Mouse (Mus musculus) neural tube, embryonic 14.5 days (tissue): ENCODE results near the gene Kcnb1. TPM values are rescaled to one million over a fixed set of nuclear protein-coding genes. Genes with fewer than 3 reads are reported as not detected.

Experiments
- ATAC-seq: fragments of 200-750 bp; cut with Nextera tagmentation; 2 replicates; pipeline ENCODE4 v1.8.0; 2017; ENCODE audit warnings: low read depth, mild to moderate bottlenecking, moderate TSS enrichment, moderate library complexity
- H3K27ac ChIP-seq: fragments of 300-500 bp; sonication (generic); 2 replicates; pipeline ENCODE4 v1.5.1; 2014; ENCODE audit warnings: low read depth, mild to moderate bottlenecking, control low read depth, low read length, moderate library complexity, mixed read lengths
- H3K27me3 ChIP-seq: fragments of 300-500 bp; sonication (generic); 2 replicates; pipeline ENCODE4 v1.6.1; 2014; ENCODE audit warnings: low read length; ENCODE audit not compliant: control insufficient read depth, insufficient read depth
- H3K36me3 ChIP-seq: fragments of 300-500 bp; sonication (generic); 2 replicates; pipeline ENCODE4 v1.6.1; 2014; ENCODE audit warnings: low read length, mixed read lengths; ENCODE audit not compliant: control insufficient read depth, insufficient read depth
- H3K4me1 ChIP-seq: fragments of 300-500 bp; sonication (generic); 2 replicates; pipeline ENCODE4 v1.6.1; 2014; ENCODE audit warnings: low read length; ENCODE audit not compliant: control insufficient read depth, insufficient read depth
- H3K4me2 ChIP-seq: fragments of 300-500 bp; sonication (generic); 2 replicates; pipeline ENCODE4 v1.6.1; 2014; ENCODE audit warnings: mild to moderate bottlenecking, low read depth, low read length, control low read depth
- H3K4me3 ChIP-seq: fragments of 300-500 bp; sonication (generic); 2 replicates; pipeline ENCODE4 v1.5.1; 2014; ENCODE audit warnings: low read depth, low read length, control low read depth, mixed read lengths
- H3K9ac ChIP-seq: fragments of 300-500 bp; sonication (generic); replicated peaks from 2 replicates; pipeline ENCODE4 v1.6.1; 2014; ENCODE audit warnings: low read depth, mild to moderate bottlenecking, control low read depth, low read length, mixed read lengths
- H3K9me3 ChIP-seq: fragments of 300-500 bp; sonication (generic); 2 replicates; pipeline ENCODE4 v1.6.1; 2016; ENCODE audit warnings: low read length; ENCODE audit not compliant: control insufficient read depth
- WGBS: fragments of 180-500 bp; shearing (Covaris S2); extraction: QIAGEN DNeasy Blood & Tissue Kit; methylation state at CpG from one replicate; pipeline ENCODE4 v1.1.7; 2014; 5-methylcytosine and 5-hydroxymethylcytosine counted together
- polyA plus RNA-seq: library from polyadenylated mRNA; unstranded; fragments of >200 nt; fragmentation: Nextera tagmentation; extraction: Ambion mirVana; gene quantifications from 2 replicates; pipeline ENCODE4 v1.2.1, GENCODE M21; 2014

Gene Kcnb1
- polyA plus RNA-seq, 1 experiment from 2014 or later: 5.4 TPM

DNA sequence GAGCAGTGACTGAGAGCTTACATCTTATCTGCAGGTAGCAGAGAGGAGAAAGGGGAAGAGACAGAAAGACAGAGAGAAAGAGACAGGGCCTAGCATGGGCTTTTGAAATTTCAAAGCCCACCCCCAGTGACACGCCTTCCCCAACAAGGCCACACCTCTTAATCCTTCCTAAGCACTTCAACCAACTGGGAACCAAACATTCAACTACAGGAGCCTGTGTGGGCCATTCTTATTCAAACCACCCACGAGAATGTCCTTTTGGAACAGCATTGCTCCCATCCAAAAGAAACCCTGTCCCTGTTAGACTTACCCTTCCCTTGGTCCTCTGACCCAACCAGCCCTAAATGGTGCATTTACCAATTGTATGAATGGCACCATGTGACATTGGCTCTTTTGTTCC lies 113.2 kb downstream of the Kcnb1 start:
- H3K27ac ChIP-seq: no peak overlapping the region
- no peak overlapping the region for H3K4me3 ChIP-seq
- H3K9ac ChIP-seq: no peak overlapping the region
- no peak overlapping the region for H3K4me2 ChIP-seq
- H3K36me3 ChIP-seq: no peaks in the 10 kb centered on the region
- ATAC-seq: no peak
- H3K4me1 ChIP-seq: peaks cover 12% of the 10 kb centered on the region
- H3K27me3 ChIP-seq: no peaks in the 10 kb centered on the region
- WGBS: 74% methylated on average over 2 of the region's 2 CpGs
- H3K9me3 ChIP-seq: no peaks in the 10 kb centered on the region

GRCm38 (mm10) chr2:167076352-167076751 lies 113.6 kb downstream of the Kcnb1 start:
- ATAC-seq: no peak
- WGBS: 96% methylated on average over 4 of the region's 4 CpGs
- H3K4me3 ChIP-seq: no peak overlapping the region
- H3K27me3 ChIP-seq: no peaks in the 10 kb centered on the region
- H3K4me2 ChIP-seq: no peak overlapping the region
- H3K4me1 ChIP-seq: peaks cover 12% of the 10 kb centered on the region
- H3K9me3 ChIP-seq: no peaks in the 10 kb centered on the region
- no peak overlapping the region for H3K9ac ChIP-seq
- H3K36me3 ChIP-seq: no peaks in the 10 kb centered on the region
- no peak overlapping the region for H3K27ac ChIP-seq

DNA sequence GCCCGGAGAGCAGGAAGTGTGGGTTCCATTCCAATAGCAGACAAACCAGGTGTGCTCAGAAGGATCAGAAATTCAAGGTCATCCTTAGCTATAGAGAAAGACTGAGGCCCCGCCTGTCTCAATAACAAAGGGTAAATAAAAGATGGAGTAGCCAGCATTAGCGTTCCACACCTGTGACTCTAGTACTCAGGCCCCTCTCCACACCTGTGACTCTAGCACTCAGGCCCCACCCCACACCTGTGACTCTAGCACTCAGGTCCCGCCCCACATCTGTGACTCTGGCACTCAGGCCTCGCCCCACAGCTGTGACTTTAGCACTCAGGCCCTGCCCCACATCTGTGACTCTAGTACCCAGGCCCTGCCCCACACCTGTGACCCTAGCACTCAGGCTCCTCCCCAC lies 115.4 kb downstream of the Kcnb1 start:
- H3K27me3 ChIP-seq: no peaks in the 10 kb centered on the region
- peaks cover 7% of the 10 kb centered on the region for H3K4me1 ChIP-seq
- H3K4me3 ChIP-seq: no peak overlapping the region
- WGBS: 94% methylated on average over 5 of the region's 5 CpGs
- H3K4me2 ChIP-seq: no peak overlapping the region
- H3K9ac ChIP-seq: no peak overlapping the region
- no peaks in the 10 kb centered on the region for H3K36me3 ChIP-seq
- no peak for ATAC-seq
- H3K9me3 ChIP-seq: no peaks in the 10 kb centered on the region
- no peak overlapping the region for H3K27ac ChIP-seq

DNA sequence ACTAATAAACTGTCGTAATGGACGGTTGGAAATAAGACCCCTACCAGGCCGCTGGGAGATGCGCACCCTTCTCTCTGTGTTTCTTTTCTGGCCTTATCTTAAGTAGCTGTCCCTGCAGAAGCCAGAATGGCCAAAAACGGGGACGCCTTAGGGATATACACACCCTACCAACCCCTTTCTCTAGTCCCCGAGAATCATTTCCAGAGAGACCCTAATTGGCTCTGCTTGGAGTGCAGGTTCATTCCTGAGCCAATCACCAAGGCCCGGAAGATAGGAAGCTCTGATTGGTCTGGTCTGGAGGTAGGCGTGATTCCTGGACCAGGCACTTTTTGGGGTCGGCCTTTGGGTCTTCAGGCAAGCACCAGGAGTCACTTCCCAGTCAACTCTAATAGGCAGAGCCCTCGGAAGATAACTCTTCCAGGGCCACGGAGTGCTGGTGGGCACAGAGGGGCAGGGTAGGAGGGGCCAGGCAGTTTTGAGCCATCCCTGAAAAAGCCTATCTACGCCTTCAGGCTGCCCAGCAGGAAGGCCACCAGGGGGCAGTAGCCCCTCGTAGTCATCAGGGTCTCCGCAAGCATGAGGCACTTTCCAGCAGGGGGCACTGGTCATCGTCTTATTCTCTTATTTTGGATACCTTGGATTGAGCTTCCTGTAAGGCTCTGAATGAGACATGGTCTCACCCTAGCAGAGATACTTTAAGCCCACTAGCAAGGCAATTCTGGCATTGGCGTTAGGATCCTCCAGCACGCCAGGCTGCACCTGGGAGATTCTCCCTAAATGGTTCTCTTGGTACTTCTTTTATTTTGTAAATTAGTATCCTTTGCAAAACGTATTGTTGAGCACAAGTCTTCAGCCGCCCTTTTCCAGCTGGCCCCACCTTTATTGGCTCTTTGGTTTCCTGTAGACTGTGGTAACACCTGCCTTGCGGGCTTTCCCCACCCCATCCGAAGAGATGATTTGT lies 118.0 kb downstream of the Kcnb1 start:
- H3K27me3 ChIP-seq: no peaks in the 10 kb centered on the region
- 8% methylated on average over 22 of the region's 22 CpGs for WGBS
- ATAC-seq: peak; percentile 98

DNA sequence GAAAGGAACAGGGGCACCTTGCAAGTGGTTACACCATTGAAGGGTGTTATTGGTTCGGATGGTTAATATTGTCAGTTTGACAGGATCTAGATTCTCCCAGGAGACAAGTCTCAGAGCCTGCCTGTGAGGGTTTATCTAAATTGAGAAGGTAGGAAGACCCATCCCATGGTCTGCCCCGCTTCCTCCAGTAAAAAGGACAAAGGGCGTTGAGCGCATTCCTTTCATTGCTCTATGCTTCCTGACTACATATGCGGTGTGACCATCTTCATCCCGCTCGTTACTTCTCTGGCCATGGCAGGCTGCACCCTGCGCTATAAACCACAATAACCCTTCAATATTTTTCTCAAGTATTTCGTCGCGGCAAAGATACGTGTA lies 118.7 kb downstream of the Kcnb1 start:
- Histone ChIP-seq H3K36me3 (peaks cover 1% of the 10 kb centered on the region; the same call in 1 of the 2 replicates), H3K4me2 (peak overlapping the region; percentile 59), H3K9me3 (no peaks in the 10 kb centered on the region), H3K4me3 (peak overlapping the region; percentile 43), H3K4me1 (no peaks in the 10 kb centered on the region), H3K9ac (peak overlapping the region; percentile 52), H3K27me3 (no peaks in the 10 kb centered on the region), H3K27ac (peak overlapping the region; percentile 81)
- no peak for ATAC-seq
- WGBS: 21% methylated on average over 12 of the region's 12 CpGs

More for the DNA sequence above, 118.0 kb downstream of the Kcnb1 start:
- peak overlapping the region; percentile 43 for H3K4me3 ChIP-seq
- no peaks in the 10 kb centered on the region for H3K9me3 ChIP-seq
- peak overlapping the region; percentile 59 for H3K4me2 ChIP-seq
- H3K9ac ChIP-seq: peak overlapping the region; percentile 52
- no peaks in the 10 kb centered on the region for H3K4me1 ChIP-seq
- H3K27ac ChIP-seq: peak overlapping the region; percentile 81
- H3K36me3 ChIP-seq: no peaks in the 10 kb centered on the region

- no peak overlapping the region for H3K9ac ChIP-seq
- no peaks in the 10 kb centered on the region for H3K27me3 ChIP-seq
- H3K4me2 ChIP-seq: no peak overlapping the region
- H3K9me3 ChIP-seq: no peaks in the 10 kb centered on the region
- 44% methylated on average over 6 of the region's 6 CpGs for WGBS
- H3K27ac ChIP-seq: no peak overlapping the region
- peaks cover 6% of the 10 kb centered on the region; the same call in 1 of the 2 replicates for H3K4me1 ChIP-seq
- ATAC-seq: no peak
- peaks cover 11% of the 10 kb centered on the region; the same call in 1 of the 2 replicates for H3K36me3 ChIP-seq
- no peak overlapping the region for H3K4me3 ChIP-seq
Measured at GRCm38 (mm10) chr2:167070341-167070740, 119.6 kb downstream of the Kcnb1 start.

DNA sequence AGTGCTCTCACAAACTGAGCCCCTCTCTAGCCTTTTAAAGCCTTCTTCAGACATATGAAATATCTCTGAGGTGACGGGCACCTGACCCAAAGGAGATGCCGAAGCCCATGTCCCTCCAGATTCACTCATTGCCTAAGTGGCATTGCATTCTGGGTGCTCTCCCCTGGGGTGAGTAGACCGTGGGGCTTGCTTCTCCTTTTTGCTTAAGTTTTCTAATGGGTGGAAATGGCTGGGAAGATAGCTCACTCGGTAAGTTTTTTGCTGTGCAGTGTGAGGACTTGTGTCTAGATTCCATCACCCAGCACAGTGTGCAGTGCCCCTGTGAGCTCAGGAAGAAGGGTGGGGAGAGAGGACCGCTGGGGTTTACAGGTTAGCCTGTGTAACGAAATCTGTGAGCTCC lies 122.4 kb downstream of the Kcnb1 start:
- Histone ChIP-seq H3K36me3 (peaks cover 18% of the 10 kb centered on the region), H3K9ac (no peak overlapping the region), H3K4me2 (no peak overlapping the region), H3K4me1 (peaks cover 14% of the 10 kb centered on the region), H3K4me3 (no peak overlapping the region), H3K27me3 (no peaks in the 10 kb centered on the region), H3K27ac (no peak overlapping the region), H3K9me3 (no peaks in the 10 kb centered on the region)
- 49% methylated on average over 6 of the region's 6 CpGs for WGBS
- no peak for ATAC-seq

DNA sequence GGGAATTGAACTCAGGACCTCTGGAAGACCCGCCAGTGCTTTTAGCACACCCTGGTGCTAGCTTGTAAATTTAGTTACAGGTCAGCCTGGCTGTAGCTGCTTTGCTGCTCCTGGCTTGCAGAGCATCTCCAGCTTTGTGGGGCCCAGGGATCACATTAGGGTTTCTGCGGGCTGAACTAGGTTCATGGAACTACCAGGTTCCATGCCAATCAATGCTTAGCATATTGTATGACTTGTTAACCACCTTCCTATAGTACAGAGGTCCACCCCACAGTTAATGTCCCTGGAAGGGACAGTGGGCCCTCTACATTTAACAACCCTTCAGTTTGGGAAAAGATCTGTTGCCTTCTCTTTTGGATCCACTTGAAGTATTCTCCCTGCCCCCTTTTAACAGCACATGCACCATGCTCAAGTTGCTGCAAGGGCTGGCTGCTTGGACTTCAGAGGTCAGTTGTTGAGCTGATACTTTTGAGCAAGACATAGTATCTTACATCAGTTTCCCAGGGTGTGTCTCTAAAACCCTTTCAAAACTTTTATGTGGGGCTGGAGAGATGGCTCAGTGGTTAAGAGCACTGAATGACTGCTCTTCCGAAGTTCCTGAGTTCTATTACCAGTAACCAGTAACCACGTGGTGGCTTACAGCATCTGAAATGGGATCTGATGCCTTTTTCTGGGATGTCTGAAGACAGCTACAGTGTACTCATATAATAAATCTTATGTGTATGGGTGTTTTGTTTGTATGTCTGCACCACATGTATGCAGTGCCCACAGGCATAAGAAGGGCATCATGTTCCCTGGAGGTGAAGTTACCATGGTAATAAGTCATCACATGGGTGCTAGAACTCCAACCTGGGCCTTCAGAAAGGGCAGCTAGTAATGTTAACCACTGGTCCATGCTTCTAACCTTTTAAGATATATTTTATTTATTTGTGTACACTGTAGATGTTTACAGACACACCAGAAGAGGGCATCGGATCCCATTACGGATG lies 123.1 kb downstream of the Kcnb1 start:
- Histone ChIP-seq H3K27me3 (no peaks in the 10 kb centered on the region), H3K9ac (no peak overlapping the region), H3K27ac (no peak overlapping the region), H3K4me2 (no peak overlapping the region), H3K9me3 (no peaks in the 10 kb centered on the region), H3K36me3 (peaks cover 18% of the 10 kb centered on the region), H3K4me1 (peaks cover 15% of the 10 kb centered on the region), H3K4me3 (no peak overlapping the region)
- 31% methylated on average over 6 of the region's 6 CpGs for WGBS
- ATAC-seq: no peak
